Comparison of ENCODE assay signal across 11 mouse cellular contexts in genomic region chr6:114782486-114782885, GRCm38 (mm10).
DNase-seq lines count a peak whose midpoint lies in the region; ATAC-seq and TF ChIP-seq lines count a peak whose summit lies in the region.
"Had no signal": no experiment of that assay in that cellular context is flagged by ENCODE, and none has a peak within 500 bp of the region (broad histone marks: within the 10 kb centered on the region; RNA-seq: fewer than 3 reads in every experiment).

No protein-coding gene starts in this region.

- intact Hi-C loops in heart, adult 2 months (cut with DNase I), result no loop called here
- intact Hi-C loops in heart, postnatal 25 days (cut with DNase I), result no loop called here

- no peaks in the 10 kb centered on the region for H3K9me3 ChIP-seq in embryonic facial prominence, embryonic 14.5 days (ENCODE audit: control insufficient read depth, low read length)
- H3K9me3 ChIP-seq: forebrain, embryonic 12.5 days; midbrain, embryonic 12.5 days had no signal

- DNase-seq in heart, adult 2 months, result no peak
- DNase-seq in heart, postnatal 25 days (ENCODE audit: low spot score), result no peak
- peak; percentile 4 for DNase-seq in kidney, postnatal 14 days
- no peak for DNase-seq in kidney, adult 2 months
- DNase-seq in adrenal gland, postnatal 36 days, result peak; percentile 35 to 52
- peak; percentile 43 for DNase-seq in embryonic facial prominence, embryonic 14.5 days (ENCODE audit: low spot score)
- no peak for DNase-seq in ovary, adult 18-20 months (ENCODE audit: low spot score)
- DNase-seq: cerebellum, adult 8-10 months had no signal

- no peak for TF ChIP-seq POLR2A in heart, adult 2 months (IDR thresholded peaks at IDR 0.05; ENCODE audit: insufficient read depth, low read depth, low read length)
- TF ChIP-seq POLR2A in kidney, adult 2 months (IDR thresholded peaks at IDR 0.05; ENCODE audit: low read depth, low read length), result no peak

- no peak for TF ChIP-seq CTCF in heart, adult 2 months (IDR thresholded peaks at IDR 0.05)
- TF ChIP-seq CTCF in kidney, adult 2 months (conservative IDR thresholded peaks at IDR 0.05; ENCODE audit: insufficient read depth, insufficient read length, low read depth, low read length), result no peak

- H3K79me2 ChIP-seq in heart, adult 2 months (replicated peaks; ENCODE audit: control insufficient read depth, insufficient read depth, low read length), result no peaks in the 10 kb centered on the region

- WGBS in heart, adult 2 months, result 75% methylated on average over 7 of the region's 7 CpGs
- 75% methylated on average over 7 of the region's 7 CpGs for WGBS in kidney, adult 2 months
- 57% methylated on average over 7 of the region's 7 CpGs for WGBS in embryonic facial prominence, embryonic 14.5 days

- H3K9ac ChIP-seq in heart, adult 2 months (ENCODE audit: low read depth, low read length), result no peak overlapping the region
- no peak overlapping the region for H3K9ac ChIP-seq in embryonic facial prominence, embryonic 14.5 days (ENCODE audit: low read depth, low read length)
- H3K9ac ChIP-seq: forebrain, embryonic 12.5 days; hindbrain, embryonic 14.5 days; midbrain, embryonic 12.5 days had no signal

- H3K27me3 ChIP-seq in heart, adult 2 months (ENCODE audit: control insufficient read depth, insufficient read depth, low read length), result no peaks in the 10 kb centered on the region
- H3K27me3 ChIP-seq in kidney, adult 2 months (replicated peaks; ENCODE audit: control insufficient read depth, insufficient read depth, low read length), result no peaks in the 10 kb centered on the region
- no peaks in the 10 kb centered on the region for H3K27me3 ChIP-seq in embryonic facial prominence, embryonic 14.5 days (replicated peaks; ENCODE audit: control insufficient read depth, insufficient read depth, low read length)
- H3K27me3 ChIP-seq: forebrain, embryonic 12.5 days; midbrain, embryonic 12.5 days had no signal

- no peak for TF ChIP-seq EP300 in heart, adult 2 months (IDR thresholded peaks at IDR 0.05; ENCODE audit: insufficient read depth, low read depth, low read length)

- H3K4me3 ChIP-seq in heart, adult 2 months, result no peak overlapping the region
- H3K4me3 ChIP-seq in kidney, adult 2 months (ENCODE audit: insufficient read depth, low read depth, low read length), result no peak overlapping the region
- no peak overlapping the region for H3K4me3 ChIP-seq in embryonic facial prominence, embryonic 14.5 days (ENCODE audit: low read depth, low read length)
- H3K4me3 ChIP-seq: forebrain, embryonic 12.5 days; midbrain, embryonic 12.5 days had no signal

- H3K27ac ChIP-seq in heart, adult 2 months, result peak overlapping the region; percentile 64; the same call in 1 of the 2 replicates
- H3K27ac ChIP-seq in kidney, adult 2 months (ENCODE audit: insufficient read depth, low read depth, low read length), result no peak overlapping the region
- H3K27ac ChIP-seq in embryonic facial prominence, embryonic 14.5 days (replicated peaks; ENCODE audit: low read depth, low read length), result peak overlapping the region; percentile 65
- H3K27ac ChIP-seq: hindbrain, embryonic 14.5 days; midbrain, embryonic 12.5 days had no signal

- peaks cover 5% of the 10 kb centered on the region for H3K4me1 ChIP-seq in heart, adult 2 months (ENCODE audit: control insufficient read depth, insufficient read depth, low read length)
- H3K4me1 ChIP-seq in kidney, adult 2 months (ENCODE audit: control insufficient read depth, insufficient read depth, low read length), result no peaks in the 10 kb centered on the region
- H3K4me1 ChIP-seq in embryonic facial prominence, embryonic 14.5 days (ENCODE audit: control insufficient read depth, insufficient read depth, low read length), result peaks cover 28% of the 10 kb centered on the region

- no peak for ATAC-seq in embryonic facial prominence, embryonic 14.5 days (ENCODE audit: low read depth)

- no peak overlapping the region for H3K4me2 ChIP-seq in embryonic facial prominence, embryonic 14.5 days (ENCODE audit: low read depth, low read length)
- H3K4me2 ChIP-seq: forebrain, embryonic 12.5 days; hindbrain, embryonic 14.5 days; midbrain, embryonic 12.5 days had no signal

- H3K36me3 ChIP-seq in heart, adult 2 months (ENCODE audit: control insufficient read depth, insufficient read depth, low read length), result no peaks in the 10 kb centered on the region
- H3K36me3 ChIP-seq in kidney, adult 2 months (ENCODE audit: control insufficient read depth, insufficient read depth, low read length), result no peaks in the 10 kb centered on the region
- H3K36me3 ChIP-seq in embryonic facial prominence, embryonic 14.5 days (ENCODE audit: control insufficient read depth, insufficient read depth, low read length), result no peaks in the 10 kb centered on the region
- H3K36me3 ChIP-seq: forebrain, embryonic 12.5 days; midbrain, embryonic 12.5 days had no signal

Comparison
In these comparisons a context has a peak if more than half of its experiments do, and no peak if none do; other contexts are left out.
1. DNase-seq: peak in kidney, postnatal 14 days (single experiment), adrenal gland, postnatal 36 days (2 of 2) and embryonic facial prominence, embryonic 14.5 days (single experiment); none in heart, adult 2 months (0 of 2), heart, postnatal 25 days (single experiment), kidney, adult 2 months (single experiment) and ovary, adult 18-20 months (single experiment).